Comparison of ENCODE assay signal across 8 mouse cellular contexts in the genomic region with DNA sequence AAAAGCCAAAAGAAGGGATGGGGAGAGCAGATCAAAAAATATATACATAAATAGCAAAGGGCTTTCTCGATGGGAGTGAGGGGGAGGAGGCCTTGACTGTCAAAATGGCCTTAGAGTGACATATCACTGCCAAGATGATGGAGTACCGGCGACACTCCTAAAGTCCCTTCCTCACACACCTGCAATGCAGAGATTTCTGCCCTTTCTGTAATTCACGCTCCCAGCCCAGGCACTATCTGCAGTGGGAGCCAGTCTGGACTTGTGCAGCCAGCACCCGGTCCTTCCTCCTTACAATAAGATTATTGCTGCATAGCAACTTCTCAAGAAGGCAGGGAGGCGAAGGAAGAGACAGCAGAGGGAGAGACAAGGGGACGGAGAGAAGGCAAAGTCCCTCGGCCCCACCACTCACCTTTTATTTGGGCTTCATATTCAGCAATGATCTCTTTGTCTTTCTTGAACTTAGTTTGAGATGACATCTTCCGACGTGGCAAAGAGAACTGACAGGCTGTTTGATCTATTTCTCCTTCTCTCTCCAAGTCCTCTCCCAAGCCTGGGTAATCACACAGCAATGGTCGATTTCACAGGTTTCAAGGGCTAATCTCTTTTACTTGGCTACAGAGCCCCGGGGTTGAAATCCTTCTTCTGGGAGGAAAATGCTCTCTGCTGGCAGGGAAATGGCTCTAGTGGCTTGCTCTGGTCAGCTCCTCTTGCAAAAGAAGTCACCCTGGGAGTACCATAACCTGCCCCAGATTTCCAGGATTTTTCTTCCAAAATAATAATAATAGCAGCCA. TPM values are rescaled to one million over a fixed set of nuclear protein-coding genes. Genes with fewer than 3 reads are reported as not detected.
A peak's percentile ranks its signal among the peaks of the same experiment; 100 is the strongest.
DNase-seq lines count a peak whose midpoint lies in the region; ATAC-seq and TF ChIP-seq lines count a peak whose summit lies in the region.

No protein-coding gene starts in this region.

- H3K36me3 ChIP-seq in thymus, adult 2 months (ENCODE audit: control insufficient read depth, insufficient read depth, low read length) = no peaks in the 10 kb centered on the region
- H3K36me3 ChIP-seq in limb, embryonic 11.5 days (ENCODE audit: control insufficient read depth, insufficient read depth, low read length) = no peaks in the 10 kb centered on the region

- 35% methylated on average over 12 of the region's 12 CpGs for WGBS in thymus, adult 2 months
- 18% methylated on average over 12 of the region's 12 CpGs for WGBS in limb, embryonic 11.5 days

- TF ChIP-seq POLR2A in thymus, adult 2 months (IDR thresholded peaks at IDR 0.05; ENCODE audit: control insufficient read depth, extremely low read depth, insufficient read depth, low read length, poor library complexity) = no peak

- H3K4me1 ChIP-seq in thymus, adult 2 months (replicated peaks; ENCODE audit: control insufficient read depth, insufficient read depth, low read length) = peaks cover 24% of the 10 kb centered on the region
- H3K4me1 ChIP-seq in limb, embryonic 11.5 days (ENCODE audit: control insufficient read depth, insufficient read depth, low read length) = peaks cover 4% of the 10 kb centered on the region; the same call in 1 of the 2 replicates

- H3K9ac ChIP-seq in limb, embryonic 11.5 days (ENCODE audit: low read length) = peak overlapping the region; percentile 66

- no peaks in the 10 kb centered on the region for H3K27me3 ChIP-seq in thymus, adult 2 months (ENCODE audit: control insufficient read depth, insufficient read depth, low read length)
- no peaks in the 10 kb centered on the region for H3K27me3 ChIP-seq in limb, embryonic 11.5 days (ENCODE audit: control insufficient read depth, insufficient read depth, low read length)

- TF ChIP-seq CTCF in thymus, adult 2 months (IDR thresholded peaks at IDR 0.05; ENCODE audit: borderline replicate concordance, control insufficient read depth, extremely low read depth, insufficient read depth, low read length, poor library complexity) = no peak

- H3K27ac ChIP-seq in thymus, adult 2 months (ENCODE audit: control insufficient read depth, insufficient read depth, low read length) = no peak overlapping the region
- H3K27ac ChIP-seq in limb, embryonic 11.5 days (replicated peaks; ENCODE audit: low read depth, low read length) = no peak overlapping the region

- peak overlapping the region; percentile 84 for H3K4me2 ChIP-seq in limb, embryonic 11.5 days (ENCODE audit: low read depth, severe bottlenecking)

- 0 out of 2 replicates have a peak, but pooled peaks have one; percentile 7 for ATAC-seq in granulocyte monocyte progenitor cell, adult 5-6 weeks (replicated peaks; ENCODE audit: poor library complexity, severe bottlenecking)
- no peak for ATAC-seq in limb, embryonic 11.5 days (ENCODE audit: insufficient number of reproducible peaks, low FRiP score, low TSS enrichment, low read depth)

- H3K4me3 ChIP-seq in thymus, adult 2 months (ENCODE audit: control insufficient read depth, insufficient read depth, low read length) = peak overlapping the region; percentile 74
- H3K4me3 ChIP-seq in limb, embryonic 11.5 days (ENCODE audit: low read depth, low read length) = peak overlapping the region; percentile 52

- no peaks in the 10 kb centered on the region for H3K9me3 ChIP-seq in limb, embryonic 11.5 days (ENCODE audit: control insufficient read depth, low read length)

- peak; percentile 35 for DNase-seq in embryo, embryonic 10 days (ENCODE audit: low spot score)
- DNase-seq in embryo, embryonic 9.5 days (ENCODE audit: extremely low spot score) = no peak
- DNase-seq in thymus, adult 2 months = no peak
- DNase-seq in thymus, postnatal 14 days = no peak
- peak; percentile 52 for DNase-seq in limb, embryonic 11.5 days (ENCODE audit: low spot score)
- peak; percentile 30 for DNase-seq in retina, postnatal 7 days (ENCODE audit: low read depth, low spot score)
- no peak for DNase-seq in gastrocnemius, adult 8-10 months (ENCODE audit: low spot score in 2 of 2)

RNA-seq across cellular contexts. Expression of gene Srgap3, which starts 0.8 kb away (rescaled TPM):
- 3.7 and 3.8 TPM in 2 replicates for polyA plus RNA-seq in thymus, adult 2 months (2012; rRNA removed)
- 3.4 and 4.0 TPM in 2 replicates for total RNA-seq in granulocyte monocyte progenitor cell, adult 5-6 weeks (2014; fragmentation: Nextera tagmentation)
- total RNA-seq in granulocyte monocyte progenitor cell, adult 5-6 weeks (2017) = 0.88 and 1.8 TPM in 2 replicates
- polyA plus RNA-seq in limb, embryonic 11.5 days (2014; fragmentation: Nextera tagmentation; extraction: Ambion mirVana) = 4.8 and 5.3 TPM in 2 replicates
- under 1 TPM; 0.27 to 0.67 (median 0.48) TPM for total RNA-seq in gastrocnemius, adult 8-10 months (2022)

Comparison
In these comparisons a context has a peak if more than half of its experiments do, and no peak if none do; other contexts are left out.
1. DNase-seq: peak in embryo, embryonic 10 days (single experiment), limb, embryonic 11.5 days (single experiment) and retina, postnatal 7 days (single experiment); none in embryo, embryonic 9.5 days (single experiment), thymus, adult 2 months (single experiment), thymus, postnatal 14 days (single experiment) and gastrocnemius, adult 8-10 months (0 of 2).